Mouse (Mus musculus): ENCODE data around the gene Tenm3.

- TF ChIP-seq UBTF (IDR thresholded peaks at IDR 0.05; ENCODE audit: low read depth, low read length) (no peak), ZNF384 (IDR thresholded peaks at IDR 0.05; ENCODE audit: low read depth, low read length) (no peak), CTCF (conservative IDR thresholded peaks at IDR 0.05 in 1 of 2, IDR thresholded peaks at IDR 0.05 in 1 of 2; ENCODE audit: low read depth in 2 of 2, low read length in 2 of 2) (no peak), EP300 (IDR thresholded peaks at IDR 0.05; ENCODE audit: low read length) (no peak), TBP (conservative IDR thresholded peaks at IDR 0.05; ENCODE audit: low read depth, low read length) (no peak), POLR2A (IDR thresholded peaks at IDR 0.05; ENCODE audit: low read depth, low read length) (no peak), CHD2 (IDR thresholded peaks at IDR 0.05; ENCODE audit: low read length) (no peak), BHLHE40 (IDR thresholded peaks at IDR 0.05; ENCODE audit: low read depth, low read length) (no peak), JUN (IDR thresholded peaks at IDR 0.05; ENCODE audit: insufficient read depth, low read depth, low read length) (no peak), MAFK (IDR thresholded peaks at IDR 0.05; ENCODE audit: insufficient replicate concordance, low read length) (no peak), MAZ (IDR thresholded peaks at IDR 0.05; ENCODE audit: low read depth, low read length) (no peak), MYC (IDR thresholded peaks at IDR 0.05; ENCODE audit: low read depth, low read length) (no peak), RCOR1 (conservative IDR thresholded peaks at IDR 0.05; ENCODE audit: low read depth, low read length) (no peak), ETS1 (conservative IDR thresholded peaks at IDR 0.05; ENCODE audit: low read depth, low read length) (no peak)
These were observed 294.8 kb downstream of the Tenm3 start for GRCm38 (mm10) chr8:48548908-48549307.

Measured in CH12.LX (cell line).